Mouse (Mus musculus): ENCODE results near the gene Aldh1a3. TPM values are rescaled to one million over a fixed set of nuclear protein-coding genes. Genes with fewer than 3 reads are reported as not detected.

Gene Aldh1a3
- 1.4 and 1.7 TPM in 2 replicates for polyA plus RNA-seq (2021; fragmentation: Nextera tagmentation)
- long read RNA-seq, experiment 1, partial matches to known transcripts: 1 of 3 reads
- long read RNA-seq, experiment 1, other reads (novel, unspliced or antisense): 1 of 3 reads
- long read RNA-seq, experiment 2, partial matches to known transcripts: 1 of 1 reads
- long read RNA-seq, experiment 2, other reads (novel, unspliced or antisense): 0 of 1 reads

DNA sequence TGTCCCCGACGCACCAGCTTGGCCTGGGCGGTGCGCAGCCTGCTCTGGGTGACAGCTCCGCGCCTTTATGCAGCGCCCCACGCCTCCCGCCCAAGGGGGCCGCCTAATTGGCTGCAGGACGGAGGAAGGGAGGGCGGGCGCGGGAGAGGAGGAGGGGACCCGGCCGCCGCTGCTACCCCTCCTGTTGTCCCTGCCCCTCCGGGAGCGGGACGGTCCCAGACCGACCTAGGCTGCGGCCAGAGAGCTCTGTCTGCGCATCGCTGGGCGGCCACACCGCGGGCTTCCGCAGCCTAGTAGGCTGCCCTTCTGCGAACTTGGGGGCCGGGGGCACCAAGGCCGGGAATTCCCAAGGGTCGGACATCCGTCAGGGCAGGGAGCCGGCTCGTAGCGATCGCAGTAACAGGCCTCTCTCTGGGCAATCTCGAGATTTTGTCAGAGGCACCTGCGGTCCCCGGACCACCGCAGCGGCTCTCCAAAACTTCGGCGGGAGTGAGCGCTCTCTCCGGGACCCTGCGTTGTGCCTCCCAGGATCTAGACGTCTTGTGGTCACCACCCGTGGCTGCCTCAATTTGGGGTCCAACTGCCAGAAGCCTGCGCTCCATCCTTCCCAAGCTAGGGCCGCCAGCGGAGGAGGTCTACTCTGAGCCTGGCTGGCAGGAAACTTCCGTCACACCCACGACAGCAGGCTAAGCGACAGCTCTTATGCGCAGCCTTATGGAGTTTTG, at the start of gene Aldh1a3:
Gene Aldh1a3, minus strand, starts transcription at position 81 of the 725 bp plus-strand sequence.

GRCm38 (mm10) chr7:66387813-66388521, 39.4 kb downstream of the Aldh1a3 start, which contains the start of gene Lrrk1:
Lrrk1 (minus strand) TSS chr7:66388350.

DNA sequence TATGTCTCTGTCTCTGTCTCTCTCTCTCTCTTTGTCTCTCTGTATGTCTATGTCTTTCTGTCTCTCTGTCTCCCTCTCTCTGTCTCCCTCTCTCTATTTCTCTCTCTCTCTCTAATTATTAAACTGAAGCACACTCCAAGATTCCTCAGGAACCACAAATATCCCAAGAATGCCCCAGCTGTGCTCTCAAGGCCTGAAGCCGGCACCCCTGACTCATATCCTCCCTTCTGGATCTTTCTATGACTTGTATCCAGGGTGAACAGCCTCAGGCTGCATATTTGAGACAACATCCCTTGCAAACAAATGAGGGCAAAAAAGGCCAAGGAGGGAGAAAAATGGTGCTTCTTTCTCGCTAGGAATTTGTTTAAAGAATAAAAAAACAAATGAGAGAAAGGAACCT, 61.4 kb downstream of the Aldh1a3 start, which contains the start of gene Gm10974:
Gene Gm10974, plus strand, starts transcription at position 2 of the 400 bp plus-strand sequence.

Other genes starting within 250 kb of the Aldh1a3 start
- gene Gm10974, start 61.6 kb downstream of the Aldh1a3 start, polyA plus RNA-seq (2021; fragmentation: Nextera tagmentation): not detected in 2 replicates
- 0.50 and 0.54 TPM in 2 replicates for gene Lrrk1, start 39.2 kb downstream of the Aldh1a3 start, polyA plus RNA-seq (2021; fragmentation: Nextera tagmentation)